Comparison of ENCODE assay signal across 12 mouse cellular contexts in the genomic region with DNA sequence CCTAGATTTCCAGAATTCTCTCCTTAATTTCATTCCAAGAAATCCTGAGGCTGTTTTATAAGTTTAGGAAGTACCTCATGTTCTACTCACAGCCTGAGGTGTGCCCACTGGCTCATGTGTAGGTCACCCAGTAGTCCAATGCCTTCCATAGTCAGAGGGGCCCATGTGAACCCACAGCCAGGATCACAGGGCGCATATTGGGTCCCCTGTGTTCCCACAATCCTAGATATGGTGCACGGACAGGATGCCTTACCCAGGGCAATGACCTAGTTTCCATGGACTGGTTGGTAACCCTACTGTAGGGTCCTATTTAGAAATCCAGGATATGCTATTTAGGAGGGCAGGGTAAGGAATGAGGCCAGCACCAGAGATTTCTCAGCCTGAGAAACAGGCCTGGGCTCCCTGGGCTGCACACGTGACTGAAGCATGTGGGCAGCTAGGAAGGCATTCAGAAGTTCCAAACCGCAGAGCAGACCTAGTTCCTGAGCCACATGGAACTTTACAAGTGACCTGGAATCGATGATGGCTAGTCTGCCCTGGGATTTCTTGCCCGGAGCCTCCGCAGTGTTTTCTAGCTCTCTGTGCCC.
"Had no signal": no experiment of that assay in that cellular context is flagged by ENCODE, and none has a peak within 500 bp of the region (broad histone marks: within the 10 kb centered on the region; RNA-seq: fewer than 3 reads in every experiment).

No protein-coding gene starts in this region.

- ATAC-seq: midbrain, embryonic 15.5 days had no signal

- DNase-seq: kidney, adult 8-10 months; layer of hippocampus, adult 9-11 months; lung, adult 18-20 months; lung, postnatal 4 days; right cerebral cortex, postnatal 14 days; thymus, adult 2 months; thymus, postnatal 25 days had no signal

- H3K9ac ChIP-seq: liver, embryonic 14.5 days; midbrain, embryonic 15.5 days; neural tube, embryonic 13.5 days; stomach, embryonic 15.5 days had no signal

- H3K9me3 ChIP-seq: midbrain, embryonic 10.5 days; midbrain, embryonic 15.5 days; neural tube, embryonic 13.5 days; stomach, embryonic 15.5 days had no signal

- H3K4me3 ChIP-seq: midbrain, embryonic 10.5 days; midbrain, embryonic 15.5 days; neural tube, embryonic 13.5 days; stomach, embryonic 15.5 days had no signal

- H3K4me2 ChIP-seq: midbrain, embryonic 15.5 days; neural tube, embryonic 13.5 days; stomach, embryonic 15.5 days had no signal

- H3K27me3 ChIP-seq: midbrain, embryonic 15.5 days; neural tube, embryonic 13.5 days; stomach, embryonic 15.5 days had no signal

- H3K27ac ChIP-seq: liver, embryonic 14.5 days; midbrain, embryonic 10.5 days; midbrain, embryonic 15.5 days; neural tube, embryonic 13.5 days; stomach, embryonic 15.5 days had no signal

- H3K4me1 ChIP-seq: midbrain, embryonic 15.5 days; neural tube, embryonic 13.5 days; stomach, embryonic 15.5 days had no signal

- H3K36me3 ChIP-seq: midbrain, embryonic 10.5 days; midbrain, embryonic 15.5 days; neural tube, embryonic 13.5 days; stomach, embryonic 15.5 days had no signal
